In the genomic region with DNA sequence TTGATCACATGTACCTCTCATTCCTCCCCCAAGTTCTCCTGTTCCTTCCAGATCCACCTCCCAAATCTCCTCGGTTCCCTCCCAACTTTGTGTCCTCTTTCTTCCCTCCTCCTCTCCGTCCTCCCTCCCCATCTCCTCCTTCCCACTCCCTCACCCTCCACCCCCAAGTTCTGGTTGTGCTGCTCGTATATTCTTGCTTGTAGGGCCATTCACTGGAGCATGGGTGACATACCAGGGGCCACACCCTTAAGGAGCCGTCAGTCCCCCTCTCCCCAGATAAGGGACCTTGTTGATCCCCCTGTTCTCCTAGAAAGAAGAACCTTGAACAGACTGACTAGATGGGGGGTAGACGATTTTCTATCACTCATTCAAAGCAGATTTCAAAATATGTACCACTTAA, we compare ENCODE assay signal across 33 mouse cellular contexts.
"Had no signal": no experiment of that assay in that cellular context is flagged by ENCODE, and none has a peak within 500 bp of the region (broad histone marks: within the 10 kb centered on the region; RNA-seq: fewer than 3 reads in every experiment).

No protein-coding gene starts in this region.

- ATAC-seq: hindbrain, embryonic 16.5 days; hindbrain, postnatal 0 days; inflammation-experienced regulatory T-cells, adult 6 months; intestine, embryonic 15.5 days; intestine, embryonic 16.5 days; intestine, postnatal 0 days had no signal

- H3K27ac ChIP-seq: heart, embryonic 10.5 days; heart, embryonic 13.5 days; heart, embryonic 15.5 days; hindbrain, embryonic 10.5 days; hindbrain, embryonic 12.5 days; hindbrain, embryonic 13.5 days; hindbrain, embryonic 14.5 days; hindbrain, embryonic 15.5 days; hindbrain, postnatal 0 days; intestine, embryonic 15.5 days; kidney, embryonic 15.5 days; kidney, postnatal 0 days; layer of hippocampus, adult 2 months had no signal

- H3K4me1 ChIP-seq: intestine, embryonic 15.5 days had no signal

- H3K27me3 ChIP-seq: heart, embryonic 12.5 days; heart, embryonic 13.5 days; heart, embryonic 15.5 days; hindbrain, embryonic 12.5 days; hindbrain, embryonic 13.5 days; hindbrain, embryonic 15.5 days; intestine, embryonic 15.5 days; kidney, embryonic 15.5 days had no signal

- H3K9me3 ChIP-seq: heart, embryonic 10.5 days; heart, embryonic 12.5 days; heart, embryonic 13.5 days; heart, embryonic 15.5 days; hindbrain, embryonic 10.5 days; hindbrain, embryonic 12.5 days; hindbrain, embryonic 13.5 days; hindbrain, embryonic 15.5 days; intestine, embryonic 15.5 days; kidney, embryonic 15.5 days had no signal

- DNase-seq: heart, postnatal 10 days; heart, postnatal 36 days; heart, postnatal 4 days; kidney, adult 11 months; kidney, adult 2 months; kidney, adult 8-10 months; kidney, adult 9 months; kidney, postnatal 10 days; kidney, postnatal 14 days; kidney, postnatal 25 days; kidney, postnatal 36 days; kidney, postnatal 4 days; layer of hippocampus, adult 9-11 months; layer of hippocampus, postnatal 36 days had no signal

- H3K4me2 ChIP-seq: heart, embryonic 11.5 days; heart, embryonic 12.5 days; heart, embryonic 13.5 days; heart, embryonic 15.5 days; hindbrain, embryonic 12.5 days; hindbrain, embryonic 13.5 days; hindbrain, embryonic 14.5 days; hindbrain, embryonic 15.5 days; intestine, embryonic 15.5 days; kidney, embryonic 15.5 days had no signal

- H3K4me3 ChIP-seq: heart, embryonic 10.5 days; heart, embryonic 12.5 days; heart, embryonic 13.5 days; heart, embryonic 15.5 days; hindbrain, embryonic 10.5 days; hindbrain, embryonic 12.5 days; hindbrain, embryonic 13.5 days; hindbrain, embryonic 15.5 days; intestine, embryonic 15.5 days; kidney, embryonic 15.5 days; layer of hippocampus, adult 2 months had no signal

- H3K9ac ChIP-seq: heart, embryonic 12.5 days; heart, embryonic 13.5 days; heart, embryonic 15.5 days; hindbrain, embryonic 12.5 days; hindbrain, embryonic 13.5 days; hindbrain, embryonic 14.5 days; hindbrain, embryonic 15.5 days; intestine, embryonic 15.5 days; kidney, embryonic 15.5 days had no signal
